Mouse (Mus musculus): ENCODE results near the gene Prss28. TPM values are rescaled to one million over a fixed set of nuclear protein-coding genes. Genes with fewer than 3 reads are reported as not detected.

Gene Prss28
- total RNA-seq (2015; ENCODE audit: low replicate concordance) (2.5 TPM in 1 of 2 replicates, not detected in the other), total RNA-seq (2017; ENCODE audit: low replicate concordance) (not detected in 2 replicates)

DNA sequence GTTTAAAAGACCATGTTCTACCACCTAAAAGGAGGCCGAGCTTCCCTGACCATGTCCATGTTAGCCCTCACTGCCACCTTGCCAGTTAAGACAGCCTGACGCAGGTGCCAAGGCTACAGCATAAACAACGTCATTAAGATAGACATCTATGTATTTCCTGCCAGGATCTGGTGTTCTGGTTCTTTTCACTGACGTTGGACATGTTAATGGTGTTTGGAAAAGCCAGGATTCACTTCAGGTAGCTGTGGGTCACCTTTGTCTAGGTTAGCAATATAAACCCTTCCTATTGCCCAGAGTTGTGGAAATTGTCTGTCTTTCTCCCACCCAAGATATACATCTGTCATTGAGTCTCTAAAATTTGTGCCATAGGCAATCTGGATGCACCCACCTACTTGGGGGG lies at the start of gene Prss28:
TSS of gene Prss28 (plus strand) at position 301 of the 400 bp plus-strand sequence.
- no peak for ATAC-seq (replicated peaks; ENCODE audit: low FRiP score, poor library complexity, severe bottlenecking)

DNA sequence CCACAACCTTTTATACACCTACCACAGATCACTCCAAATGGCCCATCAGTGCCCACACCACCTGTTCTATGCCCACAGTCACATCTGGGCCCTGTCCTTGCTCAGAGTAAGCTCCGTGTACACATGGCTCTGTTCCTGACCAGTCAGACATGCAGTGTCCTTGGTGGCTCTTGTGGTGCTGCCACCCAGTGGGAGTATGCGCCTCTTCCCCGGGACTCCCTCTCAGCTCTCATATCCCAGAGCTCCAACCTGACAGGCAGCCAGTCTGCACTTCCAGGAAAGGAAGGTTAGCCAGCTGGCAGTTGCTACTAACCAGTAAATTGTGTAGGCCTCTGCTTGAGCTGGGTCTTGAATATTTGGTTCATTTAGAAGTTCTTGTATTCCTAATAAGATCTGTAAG lies 44.0 kb upstream of the Prss28 start:
- no peak for ATAC-seq (replicated peaks; ENCODE audit: low FRiP score, poor library complexity, severe bottlenecking)

DNA sequence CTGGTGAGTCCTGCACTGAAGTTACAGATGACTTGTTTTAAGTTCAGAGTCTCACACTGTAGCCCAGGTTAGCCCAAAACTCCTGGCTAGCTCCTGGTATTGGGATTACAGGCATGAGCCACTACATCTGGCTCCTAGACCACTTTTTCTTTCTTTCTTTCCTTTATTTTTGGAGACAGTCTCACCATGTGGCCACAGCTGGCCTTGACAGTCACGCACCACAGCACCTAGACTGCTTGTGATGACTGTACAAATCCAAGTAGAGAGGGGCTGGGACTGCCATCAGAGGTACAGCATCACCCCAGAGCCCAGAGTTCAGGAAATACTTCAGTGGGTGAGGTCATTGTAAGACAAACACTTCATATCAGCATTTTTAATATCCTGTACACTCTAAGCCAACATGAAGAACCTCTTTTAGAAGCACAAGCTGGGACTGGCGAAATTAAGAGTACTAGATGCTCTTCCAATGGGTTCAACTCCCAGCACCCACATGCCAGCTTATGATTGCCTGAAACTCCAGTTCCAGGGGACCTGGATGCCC lies 37.6 kb upstream of the Prss28 start:
- ATAC-seq (replicated peaks; ENCODE audit: low FRiP score, poor library complexity, severe bottlenecking), result no peak

DNA sequence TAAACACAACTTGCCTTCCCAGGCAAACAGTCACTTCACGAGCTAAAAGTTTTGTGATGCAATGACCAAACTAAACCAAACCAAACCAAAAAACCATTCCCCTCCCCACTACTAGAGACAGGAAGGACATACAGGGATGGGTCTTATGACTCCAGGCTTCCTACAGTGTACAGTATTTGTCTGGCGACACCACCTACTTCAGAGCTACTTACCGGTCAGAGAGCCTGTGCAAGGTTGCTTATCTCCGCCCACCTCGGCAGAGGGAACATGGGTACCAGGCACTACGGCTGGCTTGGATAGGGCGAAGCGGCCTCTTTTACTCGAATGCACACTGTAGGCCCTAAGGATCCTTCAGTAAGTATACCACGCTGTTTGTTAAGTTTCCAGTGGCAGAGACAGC lies 36.1 kb upstream of the Prss28 start:
- peak; percentile 60 for ATAC-seq (replicated peaks; ENCODE audit: low FRiP score, poor library complexity, severe bottlenecking)

- ATAC-seq (replicated peaks; ENCODE audit: low FRiP score, poor library complexity, severe bottlenecking), result peak; percentile 67
Observed at GRCm38 (mm10) chr17:25272951-25273705, 35.3 kb upstream of the Prss28 start.

GRCm38 (mm10) chr17:25273706-25274501 lies 34.5 kb upstream of the Prss28 start:
- ATAC-seq (replicated peaks; ENCODE audit: low FRiP score, poor library complexity, severe bottlenecking), result peak; percentile 75

GRCm38 (mm10) chr17:25274571-25275346 lies 33.7 kb upstream of the Prss28 start, which contains the start of gene Ube2i:
Gene Ube2i (minus strand): TSS chr17:25274622.
- no peak for ATAC-seq (replicated peaks; ENCODE audit: low FRiP score, poor library complexity, severe bottlenecking)

- ATAC-seq (replicated peaks; ENCODE audit: low FRiP score, poor library complexity, severe bottlenecking), result no peak
Observed at GRCm38 (mm10) chr17:25275833-25276232, 32.6 kb upstream of the Prss28 start.

- peak; percentile 88 for ATAC-seq (replicated peaks; ENCODE audit: low FRiP score, poor library complexity, severe bottlenecking)
Observed at GRCm38 (mm10) chr17:25282133-25282532, 26.3 kb upstream of the Prss28 start.

DNA sequence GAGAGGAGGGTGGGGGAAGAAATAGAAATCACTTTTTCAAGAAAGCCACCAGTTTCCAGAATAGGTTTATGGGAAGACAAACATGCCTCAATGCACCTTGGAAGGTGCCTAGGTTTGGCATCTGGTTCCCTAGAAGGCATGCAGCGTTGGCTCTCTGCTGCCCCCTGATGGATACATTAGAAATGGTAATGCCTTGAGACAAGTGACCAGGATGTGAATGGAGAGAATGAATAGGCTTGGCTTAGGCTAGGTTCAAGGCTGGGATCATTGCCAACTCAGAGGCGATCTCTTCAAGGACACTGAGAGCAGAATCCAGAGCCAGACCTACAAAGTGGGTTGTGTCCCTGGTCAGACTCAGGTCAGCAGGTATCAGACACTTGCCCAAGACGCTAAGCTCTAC lies 23.4 kb upstream of the Prss28 start:
- peak; percentile 80 for ATAC-seq (replicated peaks; ENCODE audit: low FRiP score, poor library complexity, severe bottlenecking)

- peak; percentile 66 for ATAC-seq (replicated peaks; ENCODE audit: low FRiP score, poor library complexity, severe bottlenecking)
Observed at GRCm38 (mm10) chr17:25288842-25289241, 19.6 kb upstream of the Prss28 start.

DNA sequence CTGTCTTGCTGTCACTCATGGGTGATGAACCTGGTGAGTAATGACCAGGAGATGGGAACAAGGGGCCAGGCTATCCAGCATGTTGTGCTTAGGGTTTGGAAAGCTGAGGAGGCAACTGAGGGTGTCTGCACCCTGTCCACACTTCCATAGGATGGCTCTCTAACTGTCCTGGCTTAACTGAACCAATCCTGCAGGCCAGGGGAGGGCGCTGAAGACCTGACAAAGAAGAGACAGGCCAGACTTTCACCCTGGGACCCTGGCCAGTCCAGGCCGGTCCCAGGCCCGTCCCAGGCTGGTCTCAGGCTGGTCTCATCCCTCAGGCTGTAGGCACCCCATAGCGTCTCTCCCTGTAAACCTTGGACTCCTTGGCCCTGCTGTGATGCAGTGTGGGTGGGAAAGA lies 18.0 kb upstream of the Prss28 start:
- peak; percentile 30; the same call in 1 of the 2 replicates for ATAC-seq (replicated peaks; ENCODE audit: low FRiP score, poor library complexity, severe bottlenecking)

DNA sequence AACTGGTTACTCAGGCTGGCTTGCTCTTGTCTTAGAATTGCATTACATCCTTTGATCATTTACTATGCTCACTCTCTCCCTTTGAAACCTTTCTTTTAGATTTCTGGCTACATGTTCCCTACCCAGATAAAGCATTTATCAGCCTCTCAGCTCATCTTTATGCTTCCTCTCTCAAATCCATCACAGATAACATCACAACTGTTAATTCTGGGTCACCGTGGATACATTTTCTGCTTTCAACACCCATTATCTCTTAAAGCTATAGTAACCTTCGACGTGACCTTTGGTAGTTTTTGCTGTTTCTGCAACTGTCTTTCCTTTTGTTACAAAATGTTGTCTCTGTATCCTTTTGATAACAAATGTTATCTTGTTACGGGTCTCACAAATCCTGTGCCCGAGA lies 15.0 kb upstream of the Prss28 start:
- ATAC-seq (replicated peaks; ENCODE audit: low FRiP score, poor library complexity, severe bottlenecking), result no peak

- no peak for ATAC-seq (replicated peaks; ENCODE audit: low FRiP score, poor library complexity, severe bottlenecking)
Observed at GRCm38 (mm10) chr17:25294111-25294510, 14.3 kb upstream of the Prss28 start.

DNA sequence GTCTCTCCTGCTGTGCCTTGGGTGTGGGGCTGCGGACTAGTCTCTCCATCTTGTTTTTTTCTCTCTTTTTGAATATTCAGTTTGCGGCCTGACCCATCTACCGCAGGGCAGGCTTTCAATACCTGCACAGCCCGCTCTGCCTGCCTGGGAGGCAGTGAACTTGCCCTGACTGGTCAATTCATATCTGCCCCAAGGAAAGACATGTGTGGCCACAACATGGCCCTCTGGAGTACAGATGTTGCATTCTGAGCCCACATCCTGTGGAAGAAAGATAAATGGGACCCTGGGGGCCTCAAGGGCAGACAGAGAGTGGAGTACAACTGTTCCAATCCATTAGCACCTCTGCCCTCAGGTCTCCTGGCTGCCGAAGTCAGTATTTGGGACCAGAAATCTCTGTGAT lies 10.4 kb upstream of the Prss28 start, which contains the start of gene Prss34:
TSS of gene Prss34 (plus strand) at position 301 of the 400 bp plus-strand sequence.
- no peak for ATAC-seq (replicated peaks; ENCODE audit: low FRiP score, poor library complexity, severe bottlenecking)

DNA sequence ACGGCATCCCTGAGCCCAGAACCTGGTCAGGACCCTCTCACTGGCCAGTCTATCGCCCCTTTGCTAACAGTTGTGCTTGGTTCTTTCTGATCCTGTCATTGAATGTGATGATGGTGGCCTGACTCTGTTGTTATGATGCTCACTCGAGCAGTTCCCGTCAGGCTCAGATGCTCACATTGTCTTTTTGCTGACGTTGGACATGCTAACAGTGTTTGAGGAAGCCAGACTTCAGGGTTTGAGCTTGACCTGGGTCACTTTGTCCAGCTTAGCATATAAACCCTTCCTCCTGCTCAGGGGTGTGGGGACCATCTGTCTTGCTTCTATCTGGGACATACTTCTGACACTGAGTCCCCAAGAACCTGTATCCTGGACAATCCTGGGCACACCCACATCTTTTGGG lies 9.9 kb downstream of the Prss28 start, which contains the start of gene Prss29:
TSS of gene Prss29 (plus strand) at position 301 of the 400 bp plus-strand sequence.
- no peak for ATAC-seq (replicated peaks; ENCODE audit: low FRiP score, poor library complexity, severe bottlenecking)

DNA sequence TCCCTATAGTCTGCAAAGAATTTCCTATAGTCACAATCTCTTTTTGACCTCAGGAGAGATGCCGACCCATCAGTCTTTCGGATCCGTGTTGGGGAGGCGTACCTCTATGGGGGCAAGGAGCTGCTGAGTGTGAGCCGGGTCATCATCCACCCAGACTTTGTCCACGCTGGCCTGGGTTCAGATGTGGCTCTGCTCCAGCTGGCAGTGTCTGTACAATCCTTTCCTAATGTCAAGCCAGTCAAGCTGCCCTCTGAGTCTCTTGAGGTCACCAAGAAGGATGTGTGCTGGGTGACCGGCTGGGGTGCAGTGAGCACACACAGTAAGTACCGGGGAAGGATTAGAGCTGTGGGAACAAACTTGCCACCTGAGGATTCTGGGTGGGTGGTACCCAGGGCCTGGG lies 12.4 kb downstream of the Prss28 start:
- ATAC-seq (replicated peaks; ENCODE audit: low FRiP score, poor library complexity, severe bottlenecking), result no peak

- ATAC-seq (replicated peaks; ENCODE audit: low FRiP score, poor library complexity, severe bottlenecking), result no peak
Observed at GRCm38 (mm10) chr17:25322930-25323329, 14.5 kb downstream of the Prss28 start.

- ATAC-seq (replicated peaks; ENCODE audit: low FRiP score, poor library complexity, severe bottlenecking), result no peak
Observed at GRCm38 (mm10) chr17:25332321-25332720, 23.9 kb downstream of the Prss28 start.

DNA sequence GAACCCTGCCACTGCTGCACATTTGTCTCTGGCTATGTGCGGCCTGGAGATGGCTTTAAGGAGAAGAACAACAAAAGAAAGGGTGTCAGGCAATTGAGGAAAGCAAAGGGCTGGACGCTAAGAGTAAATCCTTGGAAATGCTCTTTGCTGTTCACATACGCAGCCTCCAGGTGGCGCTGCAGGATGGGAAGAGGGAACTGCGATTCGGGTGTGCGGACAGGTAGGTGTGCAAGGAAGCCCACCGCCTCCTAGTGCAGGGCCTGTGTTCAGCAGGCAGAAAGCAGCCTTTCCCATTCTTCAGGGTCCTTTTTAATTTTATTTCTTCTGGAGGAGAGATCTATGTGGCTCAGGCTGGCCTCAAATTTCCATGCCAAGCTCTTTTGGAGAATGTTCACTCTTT lies 25.5 kb downstream of the Prss28 start:
- no peak for ATAC-seq (replicated peaks; ENCODE audit: low FRiP score, poor library complexity, severe bottlenecking)

Data from erythroid progenitor cell, adult 5-6 weeks (primary cell).